Mouse (Mus musculus) intestine, embryonic 15.5 days (tissue): ENCODE results near the gene Kdelr3. TPM values are rescaled to one million over a fixed set of nuclear protein-coding genes. Genes with fewer than 3 reads are reported as not detected.

Source experiments
- ATAC-seq: fragments of 200-750 bp; cut with Nextera tagmentation; 2 replicates; pipeline ENCODE4 v1.8.0; 2017; ENCODE audit warnings: moderate TSS enrichment, moderate library complexity
- H3K27ac ChIP-seq: fragments of 300-500 bp; sonication (generic); 2 replicates; pipeline ENCODE4 v1.5.1; 2015; ENCODE audit warnings: mild to moderate bottlenecking, inconsistent platforms
- H3K27me3 ChIP-seq: fragments of 300-500 bp; sonication (generic); replicated peaks from 2 replicates; pipeline ENCODE4 v1.6.1; 2015; ENCODE audit warnings: inconsistent platforms
- H3K36me3 ChIP-seq: fragments of 300-500 bp; sonication (generic); 2 replicates; pipeline ENCODE4 v1.6.1; 2015; ENCODE audit warnings: inconsistent platforms
- H3K4me1 ChIP-seq: fragments of 300-500 bp; sonication (generic); replicated peaks from 2 replicates; pipeline ENCODE4 v1.6.1; 2015; ENCODE audit warnings: inconsistent platforms
- H3K4me2 ChIP-seq: fragments of 300-500 bp; sonication (generic); replicated peaks from 2 replicates; pipeline ENCODE4 v1.6.1; 2015; ENCODE audit warnings: mild to moderate bottlenecking, inconsistent platforms
- H3K4me3 ChIP-seq: fragments of 300-500 bp; sonication (generic); replicated peaks from 2 replicates; pipeline ENCODE4 v1.5.1; 2015; ENCODE audit warnings: inconsistent platforms
- H3K9ac ChIP-seq: fragments of 300-500 bp; sonication (generic); 2 replicates; pipeline ENCODE4 v1.6.1; 2015; ENCODE audit warnings: inconsistent platforms
- H3K9me3 ChIP-seq: fragments of 300-500 bp; sonication (generic); 2 replicates; pipeline ENCODE4 v1.6.1; 2016; ENCODE audit warnings: inconsistent platforms
- WGBS: fragments of 180-500 bp; shearing (Covaris S2); methylation state at CpG from one replicate; pipeline ENCODE4 v1.1.7; 2015; 5-methylcytosine and 5-hydroxymethylcytosine counted together
- polyA plus RNA-seq: library from polyadenylated mRNA; unstranded; fragments of >200 nt; fragmentation: Nextera tagmentation; extraction: Ambion mirVana; gene quantifications from 2 replicates; pipeline ENCODE4 v1.2.1, GENCODE M21; 2015

The Kdelr3 gene
- polyA plus RNA-seq, 1 experiment from 2014 or later = 71.6 TPM

- Histone ChIP-seq H3K9ac (peak overlapping the region; percentile 90), H3K36me3 (peaks cover 18% of the 10 kb centered on the region), H3K27ac (peak overlapping the region; percentile 97), H3K27me3 (no peaks in the 10 kb centered on the region), H3K4me3 (peak overlapping the region; percentile 66), H3K4me1 (peaks cover 8% of the 10 kb centered on the region), H3K4me2 (peak overlapping the region; percentile 65), H3K9me3 (no peaks in the 10 kb centered on the region)
- ATAC-seq = peak; percentile 79
- WGBS = under 1% methylated on average over 52 of the region's 52 CpGs
These were observed 29.7 kb downstream of the Kdelr3 start for GRCm38 (mm10) chr15:79545921-79546399.

DNA sequence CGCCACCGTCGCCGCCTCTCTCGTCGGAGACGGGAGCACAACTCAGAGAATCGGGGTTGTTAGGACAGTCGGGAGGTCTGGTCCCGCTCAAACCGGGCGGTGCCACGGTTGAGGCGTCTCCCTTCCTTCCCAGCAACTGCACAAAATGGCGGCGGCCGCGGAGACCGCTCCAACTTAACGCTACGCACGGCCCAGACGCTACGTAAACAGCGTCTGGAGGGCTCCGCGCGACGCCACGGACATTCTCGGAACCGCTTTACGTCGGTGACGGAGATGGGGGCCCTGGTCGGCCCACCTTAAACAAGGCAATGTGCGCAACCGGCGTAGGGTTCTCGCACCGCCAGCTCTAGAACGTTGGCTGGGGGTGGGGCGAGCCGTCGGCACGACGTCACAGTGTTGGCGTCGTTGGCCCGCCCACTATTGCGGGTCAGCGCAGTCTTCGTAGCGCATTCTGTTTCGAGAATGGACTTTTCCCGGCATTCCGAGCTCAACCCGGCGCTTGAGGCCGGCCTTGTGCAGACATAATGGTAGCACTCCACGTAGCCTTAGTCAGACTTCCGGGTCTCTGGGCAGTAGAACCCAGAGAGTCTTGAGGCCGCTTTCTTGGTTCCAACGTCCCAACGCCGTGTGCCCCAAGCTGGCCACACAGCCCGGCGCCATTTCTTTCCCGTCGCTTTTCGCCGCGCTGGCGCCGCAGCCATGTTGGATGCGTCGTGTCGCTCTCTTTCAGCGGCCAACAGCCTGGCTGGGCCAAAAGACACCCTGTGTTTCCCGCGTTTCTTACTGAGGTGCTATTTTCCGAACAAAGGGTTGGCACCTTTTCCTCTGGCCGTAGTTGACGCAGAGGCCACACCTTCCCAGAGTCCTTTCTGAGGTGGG is 30.4 kb downstream of the Kdelr3 start, which contains the start of gene Ddx17:
Ddx17 (minus strand) TSS at position 332 of the 879 bp plus-strand sequence.
- 1% methylated on average over 84 of the region's 84 CpGs for WGBS
- Histone ChIP-seq H3K9me3 (no peaks in the 10 kb centered on the region), H3K4me2 (peak within 1 kb of the TSS; percentile 71), H3K9ac (peak within 1 kb of the TSS; percentile 90), H3K36me3 (peaks cover 14% of the 10 kb centered on the region), H3K4me1 (peaks cover 8% of the 10 kb centered on the region), H3K27me3 (no peaks in the 10 kb centered on the region), H3K4me3 (peak within 1 kb of the TSS; percentile 66), H3K27ac (peak within 1 kb of the TSS; percentile 97)
- peak; percentile 98 for ATAC-seq

GRCm38 (mm10) chr15:79547289-79547820 is 31.1 kb downstream of the Kdelr3 start:
- Histone ChIP-seq H3K4me3 (peak overlapping the region; percentile 66), H3K9me3 (no peaks in the 10 kb centered on the region), H3K27ac (peak overlapping the region; percentile 97), H3K4me1 (peaks cover 8% of the 10 kb centered on the region), H3K9ac (peak overlapping the region; percentile 36; the same call in 1 of the 2 replicates), H3K36me3 (peaks cover 12% of the 10 kb centered on the region), H3K27me3 (no peaks in the 10 kb centered on the region), H3K4me2 (peak overlapping the region; percentile 71)
- no peak for ATAC-seq
- WGBS = 79% methylated on average over 17 of the region's 17 CpGs

DNA sequence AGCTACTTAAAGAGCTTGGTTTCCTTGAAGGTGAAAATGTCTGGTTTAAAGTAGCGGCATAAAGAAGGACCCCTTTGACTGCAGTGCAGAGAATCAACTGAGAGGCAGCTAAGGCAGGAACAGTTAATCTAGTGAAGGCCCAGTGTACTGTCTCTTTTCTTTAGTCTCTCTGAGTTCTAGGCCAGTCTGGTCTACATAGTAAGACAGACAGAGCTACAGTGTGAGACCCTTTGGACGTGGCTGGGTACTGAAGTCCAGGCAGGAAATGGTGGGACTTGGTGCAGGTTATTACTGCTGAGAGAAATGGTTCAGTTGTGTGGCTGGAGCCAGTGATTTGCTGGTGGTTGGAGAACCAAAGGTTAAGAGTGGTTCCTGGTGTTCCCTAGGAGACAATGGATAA is 32.0 kb downstream of the Kdelr3 start:
- H3K9ac ChIP-seq = no peak overlapping the region
- H3K27ac ChIP-seq = no peak overlapping the region
- peaks cover 8% of the 10 kb centered on the region for H3K4me1 ChIP-seq
- no peaks in the 10 kb centered on the region for H3K27me3 ChIP-seq
- H3K4me2 ChIP-seq = no peak overlapping the region
- 95% methylated on average over 2 of the region's 2 CpGs for WGBS
- no peaks in the 10 kb centered on the region for H3K9me3 ChIP-seq
- peaks cover 8% of the 10 kb centered on the region for H3K36me3 ChIP-seq
- H3K4me3 ChIP-seq = no peak overlapping the region
- no peak for ATAC-seq

DNA sequence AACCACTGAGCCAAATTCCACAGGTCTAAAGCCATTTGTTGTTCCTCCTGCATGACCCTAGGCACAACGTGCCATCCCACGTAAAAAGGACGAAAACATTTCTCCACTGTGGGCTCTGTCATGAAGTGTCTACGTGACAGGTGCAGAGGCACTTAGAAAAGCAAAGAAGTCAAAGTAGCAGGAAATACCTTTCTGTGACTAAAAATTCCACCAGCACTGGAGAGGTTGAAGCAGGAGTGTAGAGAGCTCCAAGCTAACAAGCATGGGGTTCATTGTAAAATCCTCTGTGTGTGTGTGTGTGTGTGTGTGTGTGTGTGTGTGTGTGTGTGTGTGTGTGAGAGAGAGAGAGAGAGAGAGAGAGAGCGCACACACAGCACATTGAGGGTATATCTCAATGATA is 36.4 kb downstream of the Kdelr3 start:
- Histone ChIP-seq H3K9ac (no peak overlapping the region), H3K27me3 (no peaks in the 10 kb centered on the region), H3K27ac (no peak overlapping the region), H3K36me3 (no peaks in the 10 kb centered on the region), H3K4me2 (no peak overlapping the region), H3K9me3 (no peaks in the 10 kb centered on the region), H3K4me1 (no peaks in the 10 kb centered on the region), H3K4me3 (no peak overlapping the region)
- ATAC-seq = no peak
- 76% methylated on average over 5 of the region's 5 CpGs for WGBS

- no peak for ATAC-seq
- 42% methylated on average over 3 of the region's 3 CpGs for WGBS
These were observed 43.4 kb downstream of the Kdelr3 start for GRCm38 (mm10) chr15:79559649-79560048.

GRCm38 (mm10) chr15:79562417-79562816 is 46.2 kb downstream of the Kdelr3 start:
- no peak overlapping the region for H3K27ac ChIP-seq
- no peak overlapping the region for H3K4me2 ChIP-seq
- no peaks in the 10 kb centered on the region for H3K36me3 ChIP-seq
- no peaks in the 10 kb centered on the region for H3K27me3 ChIP-seq
- no peaks in the 10 kb centered on the region for H3K4me1 ChIP-seq
- WGBS = 68% methylated on average over 9 of the region's 9 CpGs
- no peak for ATAC-seq
- no peak overlapping the region for H3K9ac ChIP-seq
- H3K4me3 ChIP-seq = no peak overlapping the region
- H3K9me3 ChIP-seq = no peaks in the 10 kb centered on the region

More at GRCm38 (mm10) chr15:79559649-79560048, 43.4 kb downstream of the Kdelr3 start:
- Histone ChIP-seq H3K9me3 (no peaks in the 10 kb centered on the region), H3K4me3 (no peak overlapping the region), H3K36me3 (no peaks in the 10 kb centered on the region), H3K4me1 (no peaks in the 10 kb centered on the region), H3K27ac (no peak overlapping the region), H3K27me3 (no peaks in the 10 kb centered on the region), H3K4me2 (no peak overlapping the region), H3K9ac (no peak overlapping the region)

GRCm38 (mm10) chr15:79575543-79576222 is 59.5 kb downstream of the Kdelr3 start:
- no peak overlapping the region for H3K9ac ChIP-seq
- no peak overlapping the region for H3K4me3 ChIP-seq
- H3K4me2 ChIP-seq = no peak overlapping the region
- H3K9me3 ChIP-seq = no peaks in the 10 kb centered on the region
- H3K27me3 ChIP-seq = no peaks in the 10 kb centered on the region
- H3K27ac ChIP-seq = no peak overlapping the region
- ATAC-seq = peak; percentile 51; the same call in 1 of the 2 replicates
- H3K4me1 ChIP-seq = no peaks in the 10 kb centered on the region
- WGBS = 60% methylated on average over 1 of the region's 1 CpGs
- no peaks in the 10 kb centered on the region for H3K36me3 ChIP-seq

GRCm38 (mm10) chr15:79576947-79577346 is 60.7 kb downstream of the Kdelr3 start:
- H3K4me2 ChIP-seq = no peak overlapping the region
- WGBS = 83% methylated on average over 2 of the region's 2 CpGs
- H3K9ac ChIP-seq = no peak overlapping the region
- no peaks in the 10 kb centered on the region for H3K27me3 ChIP-seq
- ATAC-seq = no peak
- H3K27ac ChIP-seq = no peak overlapping the region
- H3K9me3 ChIP-seq = no peaks in the 10 kb centered on the region
- H3K4me1 ChIP-seq = no peaks in the 10 kb centered on the region
- no peaks in the 10 kb centered on the region for H3K36me3 ChIP-seq
- H3K4me3 ChIP-seq = no peak overlapping the region

Other genes starting within 250 kb of the Kdelr3 start
- 12.3 and 14.7 TPM in 2 replicates for gene Baiap2l2, start 230.9 kb upstream of the Kdelr3 start, polyA plus RNA-seq
- gene Pla2g6, start 188.0 kb upstream of the Kdelr3 start, polyA plus RNA-seq = 20.2 and 21.6 TPM in 2 replicates
- 5.8 and 7.9 TPM in 2 replicates for gene Maff, start 169.8 kb upstream of the Kdelr3 start, polyA plus RNA-seq
- gene Tmem184b, start 112.8 kb upstream of the Kdelr3 start, polyA plus RNA-seq = 49.4 and 51.0 TPM in 2 replicates
- 59.1 and 61.8 TPM in 2 replicates for gene Csnk1e, start 60.8 kb upstream of the Kdelr3 start, polyA plus RNA-seq
- gene Kcnj4, start 11.2 kb upstream of the Kdelr3 start, polyA plus RNA-seq = not detected in 2 replicates
- gene Ddx17, start 30.3 kb downstream of the Kdelr3 start, polyA plus RNA-seq = 39.3 and 41.2 TPM in 2 replicates
- 1.3 and 1.8 TPM in 2 replicates for gene Dmc1, start 88.7 kb downstream of the Kdelr3 start, polyA plus RNA-seq
- gene Fam227a, start 142.5 kb downstream of the Kdelr3 start, polyA plus RNA-seq = 0.74 and 0.90 TPM in 2 replicates
- 37.6 and 39.0 TPM in 2 replicates for gene Cby1, start 142.8 kb downstream of the Kdelr3 start, polyA plus RNA-seq
- 261 and 272 TPM in 2 replicates for gene Tomm22, start 154.4 kb downstream of the Kdelr3 start, polyA plus RNA-seq
- gene Josd1, start 171.5 kb downstream of the Kdelr3 start, polyA plus RNA-seq = 18.7 and 19.4 TPM in 2 replicates
- 27.4 and 29.9 TPM in 2 replicates for gene Gtpbp1, start 174.4 kb downstream of the Kdelr3 start, polyA plus RNA-seq
- gene Sun2, start 226.1 kb downstream of the Kdelr3 start, polyA plus RNA-seq = 3.4 and 4.5 TPM in 2 replicates